Mouse (Mus musculus) cerebellum, adult 9-10 months (tissue): ENCODE data around the gene Cd80.

Source experiments
- DNase-seq: peaks from one replicate; pipeline ENCODE4 v3.0.0; 2022

Cd80 gene

DNA sequence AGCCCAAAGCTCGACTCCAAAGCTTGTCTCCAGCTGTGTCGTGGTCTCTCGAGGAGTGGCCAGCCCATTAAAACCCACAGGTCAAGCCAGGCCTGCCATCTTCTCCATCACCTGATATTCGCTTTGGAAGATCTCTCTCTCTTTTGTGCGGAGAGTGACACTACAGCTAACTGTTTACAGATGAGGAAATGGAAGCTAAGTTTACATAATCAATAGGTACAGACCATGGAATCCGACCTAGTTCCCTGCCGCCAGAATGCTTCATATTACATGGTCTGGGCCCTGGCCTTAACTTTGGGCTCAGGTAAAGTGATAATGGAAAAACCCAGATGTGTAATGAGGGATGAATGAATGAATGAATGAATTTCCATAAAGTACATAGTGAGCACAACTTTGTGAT lies 4.7 kb upstream of the Cd80 start:
- no peak for DNase-seq

DNA sequence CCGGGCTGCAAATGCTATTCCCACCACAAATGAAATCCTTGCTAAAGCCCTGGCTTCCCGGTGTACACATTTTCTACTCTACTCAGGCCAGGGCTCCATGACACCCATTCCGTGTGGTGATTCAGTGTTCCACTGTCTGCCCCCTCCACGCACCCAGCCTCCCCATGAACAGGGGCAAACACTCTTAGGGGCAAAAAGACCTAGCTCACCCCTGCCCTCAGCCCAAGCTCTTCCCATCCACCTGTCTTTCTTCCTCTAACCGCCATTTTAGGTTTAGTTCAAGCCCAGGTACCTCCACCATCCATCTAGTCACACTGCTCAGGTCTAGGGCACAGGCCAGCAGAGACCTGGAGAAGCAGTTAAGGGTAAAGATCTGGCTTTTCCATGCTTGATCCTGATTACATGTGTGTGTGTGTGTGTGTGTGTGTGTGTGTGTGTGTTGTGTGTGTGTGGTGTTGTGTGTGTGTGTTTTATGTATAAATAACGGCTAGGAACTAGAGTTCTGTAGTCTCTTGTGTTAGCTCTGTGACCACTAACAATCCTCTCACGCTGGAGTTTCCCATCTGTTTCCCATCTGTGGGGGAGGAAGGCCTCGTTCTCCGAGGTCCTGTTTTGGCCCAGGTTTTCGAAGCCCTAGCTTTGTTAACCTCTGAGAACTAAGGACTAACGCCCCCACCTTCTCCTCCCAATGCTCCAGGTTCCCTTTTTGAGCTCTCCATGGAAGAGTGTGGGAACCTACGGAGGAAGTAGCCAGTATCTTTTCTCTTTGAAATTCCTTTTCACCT lies 3.7 kb upstream of the Cd80 start:
- no peak for DNase-seq

DNA sequence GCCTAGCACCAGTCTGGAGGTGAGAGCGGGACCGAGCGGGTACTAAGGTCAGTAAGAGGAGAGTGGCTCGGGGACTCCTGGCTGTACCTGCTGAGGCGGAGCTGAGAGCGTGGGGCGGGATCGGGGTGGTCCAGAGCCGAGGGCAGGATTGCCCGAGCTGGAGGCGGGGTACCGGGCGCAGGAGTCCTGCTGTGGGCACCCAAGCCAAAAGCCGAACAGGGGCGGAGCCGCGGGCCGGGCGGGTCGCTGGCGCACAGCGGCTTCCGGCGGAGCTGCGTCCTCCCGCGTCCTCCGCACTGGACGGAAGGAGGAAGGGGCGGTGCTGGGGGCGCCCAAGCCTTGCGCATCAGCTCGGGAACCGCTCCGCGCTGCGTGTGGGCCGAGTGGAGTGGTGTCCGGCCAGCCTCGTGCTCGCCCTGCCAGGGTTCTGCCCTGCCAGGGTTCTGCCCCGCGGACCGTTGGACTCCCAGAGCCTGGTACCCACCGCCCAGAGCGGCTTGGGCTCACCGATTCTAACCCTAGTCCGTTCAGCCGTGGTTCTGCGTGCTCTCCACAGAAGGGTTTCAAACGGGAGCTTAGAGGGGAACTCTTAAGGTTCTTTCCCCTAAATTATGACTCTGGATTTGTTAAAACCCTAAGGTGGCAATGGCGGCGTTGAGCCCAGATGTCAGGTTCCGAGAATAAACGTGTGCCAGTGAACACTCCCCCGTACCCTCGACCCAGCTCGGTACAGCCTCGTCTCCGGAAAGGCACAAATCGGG lies 2.7 kb upstream of the Cd80 start, which contains the start of gene Adprh:
Adprh (minus strand) TSS at position 262 of the 761 bp plus-strand sequence.
- DNase-seq, result peak; percentile 88

DNA sequence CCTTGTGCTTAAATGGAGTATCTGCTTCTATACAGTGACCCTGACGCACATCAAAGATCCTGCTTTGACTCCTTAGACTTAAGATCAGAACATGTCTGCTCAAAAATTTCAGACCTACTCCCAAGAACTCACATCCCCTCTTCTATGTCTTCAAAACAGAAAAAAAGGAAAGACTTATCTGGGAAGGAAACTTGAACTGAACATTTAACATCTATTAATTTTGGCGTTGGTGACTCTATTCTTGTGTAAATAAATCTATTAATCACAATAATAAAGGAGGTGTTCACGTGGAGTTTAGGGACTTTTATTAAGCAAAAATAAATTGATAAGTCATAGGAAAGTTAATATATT lies 2.2 kb upstream of the Cd80 start:
- no peak for DNase-seq

DNA sequence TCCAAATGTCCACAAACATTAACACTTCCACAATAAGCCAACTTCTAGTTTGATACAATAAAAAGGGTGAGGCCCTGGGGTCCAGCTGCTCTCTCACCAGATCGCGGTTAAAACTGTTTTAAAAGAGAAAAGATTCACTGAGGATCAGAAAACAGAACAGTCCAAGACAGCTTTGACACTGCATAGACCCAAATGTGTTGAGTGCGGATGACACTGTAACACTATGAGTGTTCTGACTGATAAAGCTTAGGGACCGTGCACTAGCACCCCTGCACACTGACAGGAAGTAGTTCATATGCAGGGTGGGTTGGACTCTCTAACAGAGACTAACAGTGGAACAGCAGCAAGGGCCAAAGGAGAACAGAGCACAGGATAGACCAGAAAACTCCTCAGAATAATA lies 1.4 kb upstream of the Cd80 start:
- DNase-seq, result no peak

DNA sequence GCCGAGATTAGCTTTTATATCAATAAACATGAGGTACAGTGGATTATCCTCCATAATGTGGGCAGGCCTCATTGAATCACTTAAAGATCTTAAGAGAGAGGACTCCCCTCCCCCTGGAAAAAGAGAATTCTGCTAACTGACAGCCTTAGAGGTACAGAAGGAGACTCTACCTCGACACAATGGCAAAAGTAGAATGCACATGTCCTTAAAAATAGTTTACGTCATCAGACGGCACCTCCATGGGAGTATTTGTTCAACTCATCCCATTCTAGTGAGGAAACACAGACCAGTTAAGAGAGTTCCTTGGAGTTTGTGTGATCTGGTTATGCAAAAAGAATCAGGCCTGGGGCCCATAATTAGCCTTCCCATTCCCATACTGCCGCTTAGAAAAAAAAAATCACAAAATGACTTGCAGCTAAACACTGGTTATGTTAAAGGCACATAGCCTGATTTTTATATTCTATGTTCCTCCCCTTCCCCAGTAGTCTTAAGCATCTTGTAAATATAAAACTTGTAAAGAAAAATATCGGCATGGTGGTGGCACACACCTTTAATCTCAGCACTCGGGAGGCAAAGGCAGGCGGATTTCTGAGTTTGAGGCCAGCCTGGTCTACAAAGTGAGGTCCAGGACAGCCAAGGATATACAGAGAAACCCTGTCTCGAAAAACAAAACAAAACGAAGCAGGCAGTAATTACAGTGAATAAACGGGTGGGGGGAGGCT lies 667 bp upstream of the Cd80 start:
- no peak for DNase-seq

DNA sequence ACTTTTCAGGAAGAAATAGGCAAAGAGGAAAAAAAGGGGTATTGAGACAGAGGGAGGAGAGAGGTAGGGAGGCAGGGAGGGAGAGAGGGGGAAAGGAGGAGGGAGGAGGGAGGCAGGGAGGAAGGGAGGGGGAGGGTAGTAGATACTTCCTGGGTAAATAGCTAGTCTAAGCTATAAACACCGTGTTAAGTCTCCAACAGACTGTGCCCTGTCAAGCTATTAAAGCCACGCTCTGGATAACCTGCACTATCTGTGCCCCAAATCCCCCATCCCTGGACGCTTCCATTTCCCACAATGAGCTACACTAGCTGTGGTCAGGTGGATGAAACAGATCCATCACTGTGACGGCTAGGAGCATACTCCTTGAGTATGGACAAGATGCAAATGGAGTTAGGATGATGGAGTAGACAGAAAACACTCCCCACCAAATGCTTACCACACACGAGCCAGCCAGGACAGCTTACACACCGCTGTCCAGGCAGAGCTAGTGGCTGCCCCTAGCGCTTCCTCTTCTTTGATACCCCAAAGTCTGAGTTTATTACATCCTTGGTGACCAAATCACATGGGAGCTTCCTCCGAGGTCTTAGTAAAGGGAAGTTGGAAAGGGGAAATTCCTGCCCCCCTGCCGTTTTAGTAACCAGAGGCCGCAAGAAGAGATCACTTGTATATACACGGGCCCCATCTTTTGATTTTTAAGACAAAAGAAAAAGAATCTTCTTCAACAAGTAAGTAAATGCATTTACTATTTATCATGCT lies 1.6 kb downstream of the Cd80 start:
- no peak for DNase-seq

DNA sequence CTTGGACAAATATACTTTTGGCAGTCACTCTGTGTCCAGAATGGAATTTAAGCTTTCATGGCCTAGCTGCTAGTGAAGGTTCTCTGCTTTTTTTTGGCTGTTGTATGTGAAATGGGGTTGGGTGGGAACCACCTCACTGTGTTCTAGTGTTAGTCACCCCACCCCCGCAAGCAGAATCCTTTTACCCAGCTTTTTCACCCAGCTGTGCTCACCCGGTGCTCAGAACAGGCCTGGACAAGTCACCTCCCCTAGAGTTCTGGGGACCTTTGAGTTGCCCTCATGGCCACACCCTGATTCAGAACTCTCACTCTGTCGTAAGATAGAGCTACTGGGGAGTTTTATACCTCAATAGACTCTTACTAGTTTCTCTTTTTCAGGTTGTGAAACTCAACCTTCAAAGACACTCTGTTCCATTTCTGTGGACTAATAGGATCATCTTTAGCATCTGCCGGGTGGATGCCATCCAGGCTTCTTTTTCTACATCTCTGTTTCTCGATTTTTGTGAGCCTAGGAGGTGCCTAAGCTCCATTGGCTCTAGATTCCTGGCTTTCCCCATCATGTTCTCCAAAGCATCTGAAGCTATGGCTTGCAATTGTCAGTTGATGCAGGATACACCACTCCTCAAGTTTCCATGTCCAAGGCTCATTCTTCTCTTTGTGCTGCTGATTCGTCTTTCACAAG lies 3.4 kb downstream of the Cd80 start:
- no peak for DNase-seq

DNA sequence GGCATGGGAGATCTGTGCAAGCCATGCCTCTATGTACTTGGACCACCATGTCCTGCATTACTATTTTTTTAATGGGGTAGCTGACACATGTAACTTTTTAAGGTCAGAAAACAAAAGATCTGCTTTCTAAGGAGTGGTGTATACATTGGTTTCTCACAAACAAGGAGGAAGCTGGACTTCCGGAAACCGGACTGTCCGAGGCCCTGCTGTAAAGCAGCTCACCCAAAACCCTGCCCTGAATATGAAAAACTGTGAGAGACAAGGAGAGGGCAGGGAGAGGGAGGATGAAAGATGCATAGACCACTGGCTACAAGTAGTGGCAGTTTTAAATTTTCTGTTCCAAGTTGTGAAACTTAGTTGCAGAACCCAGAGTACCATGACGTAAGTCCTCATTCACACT lies 4.6 kb downstream of the Cd80 start:
- no peak for DNase-seq

DNA sequence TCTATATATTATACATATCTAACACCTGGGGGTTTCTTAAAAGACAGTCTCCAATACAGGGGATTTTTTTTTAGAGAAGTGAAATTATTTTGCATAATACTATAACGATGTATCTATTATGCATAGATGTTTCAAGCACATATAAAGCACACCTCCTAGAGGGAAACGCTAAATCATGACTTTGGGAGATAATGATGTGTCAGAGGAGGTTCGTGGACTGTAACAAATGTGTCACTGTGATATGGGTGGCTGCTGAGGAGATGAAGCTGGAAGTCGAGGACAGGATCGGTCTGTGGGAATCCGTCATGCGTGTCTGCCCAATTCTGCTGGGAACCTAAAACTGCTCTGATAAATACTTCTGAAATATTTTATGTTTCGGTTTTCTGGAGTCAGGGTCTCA lies 6.4 kb downstream of the Cd80 start:
- DNase-seq, result no peak

DNA sequence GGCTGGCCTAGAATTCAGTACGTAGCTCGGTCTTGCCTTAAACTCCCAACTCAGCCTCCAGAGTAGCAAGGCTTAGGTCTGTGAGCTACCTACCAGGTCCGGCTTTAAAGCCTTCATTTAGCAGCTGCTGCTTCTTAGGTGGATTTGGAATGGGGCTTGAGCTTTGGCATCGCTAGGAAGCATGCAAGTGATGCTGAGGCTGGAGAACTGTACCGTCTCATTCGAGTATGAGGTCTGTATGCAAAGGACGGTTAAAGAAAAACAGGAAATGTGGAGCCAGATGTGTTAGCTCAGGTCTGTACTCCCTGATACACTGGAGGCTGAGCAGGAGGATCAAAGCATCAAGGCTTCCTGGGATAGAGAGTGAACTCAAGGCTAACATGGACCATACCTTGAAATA lies 6.8 kb downstream of the Cd80 start:
- DNase-seq, result no peak

DNA sequence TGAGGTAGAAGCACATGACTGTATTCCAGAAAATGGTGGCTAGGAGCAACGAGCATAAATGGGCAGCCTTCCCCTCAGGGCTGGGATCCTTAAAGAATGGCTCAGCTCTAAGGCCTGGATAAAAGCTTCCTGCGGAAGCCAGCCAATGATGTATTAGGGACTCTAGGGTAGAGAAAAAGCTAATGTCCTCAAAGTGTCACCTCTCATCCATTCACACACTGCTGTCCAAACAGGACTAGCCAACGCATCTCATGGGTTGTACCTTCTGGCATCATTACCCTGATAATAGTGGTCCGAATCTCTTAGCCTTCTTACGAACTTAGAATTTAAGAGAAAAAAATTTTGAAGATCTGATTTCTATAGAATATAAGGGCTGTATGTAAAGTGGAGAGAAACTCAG lies 7.9 kb downstream of the Cd80 start:
- no peak for DNase-seq

DNA sequence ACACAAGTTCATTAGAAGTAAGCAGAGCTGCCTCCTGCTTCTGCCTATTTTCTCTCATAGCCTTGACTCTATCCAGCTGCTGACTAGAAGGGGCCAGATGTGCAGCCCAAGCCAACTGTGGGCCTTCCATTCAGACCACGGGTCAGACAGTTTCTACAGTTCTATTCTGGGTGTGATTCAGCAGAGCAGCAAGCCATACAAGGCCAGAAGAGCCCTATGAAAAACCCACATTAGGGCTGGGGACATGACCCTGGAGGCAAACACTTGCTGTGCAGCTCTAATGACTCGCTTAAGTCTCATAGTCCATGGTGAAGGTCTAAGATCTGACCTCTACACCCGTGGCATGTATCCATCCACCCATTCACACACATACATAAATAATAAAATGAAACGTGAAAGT lies 10.7 kb downstream of the Cd80 start:
- DNase-seq, result no peak

DNA sequence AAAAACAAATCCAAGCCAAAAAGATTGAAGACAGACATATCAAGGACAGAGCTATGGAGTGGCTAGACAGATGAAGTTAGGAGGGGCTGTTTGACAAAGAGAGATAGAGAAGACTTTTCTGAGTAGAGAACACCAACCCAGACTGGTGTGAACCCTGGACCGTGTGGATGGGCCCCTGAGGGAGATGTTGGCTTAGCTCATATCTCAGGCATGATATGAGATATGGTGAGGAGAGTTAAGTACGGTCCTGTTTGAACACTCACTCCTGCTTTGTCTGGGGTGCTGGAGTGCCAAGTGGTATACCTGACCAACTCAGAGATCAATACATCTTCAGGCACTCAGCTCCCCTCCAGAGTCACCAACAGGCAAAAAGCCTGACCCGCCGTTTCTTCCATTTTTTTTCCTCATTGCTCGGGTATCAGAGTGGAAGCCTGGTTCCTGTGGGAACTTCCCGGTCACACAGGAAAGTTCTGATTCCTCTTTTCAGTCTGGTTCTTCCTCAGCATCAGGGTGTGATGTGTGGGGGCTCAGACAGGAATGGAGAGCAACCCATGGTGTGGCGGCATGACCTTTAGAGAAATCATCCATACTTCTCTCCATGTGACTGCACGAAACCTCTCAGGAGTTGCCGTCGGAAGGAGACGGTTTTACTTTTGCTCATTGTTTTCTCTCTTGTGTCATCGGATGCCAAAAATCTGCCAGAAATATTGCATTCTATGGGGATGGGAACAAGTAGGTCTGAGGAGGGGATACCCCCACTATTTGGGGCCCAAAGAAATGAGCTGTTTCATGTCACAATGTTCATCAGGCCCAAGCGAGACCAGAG lies 11.9 kb downstream of the Cd80 start:
- no peak for DNase-seq

DNA sequence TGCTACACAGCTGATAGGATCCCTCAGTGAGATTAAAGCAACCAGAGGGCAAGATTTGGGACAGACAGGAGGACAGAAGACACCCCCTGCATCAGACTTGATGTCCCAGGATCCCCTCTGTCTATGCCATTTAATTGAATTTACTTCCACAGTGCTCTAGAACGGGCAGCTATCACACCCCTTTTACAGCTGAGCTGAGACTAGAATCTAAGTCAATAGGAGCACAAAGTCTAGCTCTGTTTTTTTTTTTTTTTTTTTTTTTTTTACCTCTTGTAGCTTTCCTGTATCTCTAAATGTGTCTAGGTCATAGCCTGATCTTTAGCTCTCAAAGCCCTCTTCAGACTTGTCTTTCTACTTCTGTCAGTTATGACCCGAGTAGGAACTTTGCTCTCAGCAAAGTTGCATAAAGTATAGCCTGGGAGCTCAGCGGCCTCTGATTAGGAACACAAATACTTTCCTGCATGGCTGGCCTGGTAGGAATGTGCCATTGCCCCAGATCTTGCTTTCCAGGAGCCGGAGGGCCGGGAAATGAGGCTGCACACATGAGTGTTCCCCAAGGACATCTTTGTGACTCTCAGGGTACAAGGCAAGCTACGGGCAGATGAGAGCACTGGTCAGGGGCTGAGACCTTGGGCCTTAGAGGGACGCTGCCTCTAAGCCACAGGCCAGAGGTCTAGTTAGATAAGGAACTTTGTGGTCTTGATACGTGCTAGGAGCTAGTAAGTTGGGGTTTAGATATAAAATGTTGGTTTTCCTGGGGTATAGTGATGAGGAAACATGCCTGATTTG lies 12.8 kb downstream of the Cd80 start:
- DNase-seq, result no peak

DNA sequence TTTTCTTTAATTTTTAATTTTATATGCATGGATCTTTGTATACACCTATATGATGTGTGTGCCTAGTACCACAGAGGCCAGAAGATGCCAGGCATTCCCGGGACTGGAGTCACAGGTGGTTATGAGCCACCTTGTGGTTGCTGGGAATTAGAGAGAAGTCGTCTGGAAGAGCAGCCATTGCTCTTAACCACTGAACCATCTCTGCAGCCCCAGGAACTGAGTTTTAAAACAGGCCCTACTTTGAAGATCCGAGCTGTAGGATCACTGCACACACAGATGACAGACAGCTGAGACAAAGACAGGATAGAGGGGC lies 13.3 kb downstream of the Cd80 start:
- no peak for DNase-seq

DNA sequence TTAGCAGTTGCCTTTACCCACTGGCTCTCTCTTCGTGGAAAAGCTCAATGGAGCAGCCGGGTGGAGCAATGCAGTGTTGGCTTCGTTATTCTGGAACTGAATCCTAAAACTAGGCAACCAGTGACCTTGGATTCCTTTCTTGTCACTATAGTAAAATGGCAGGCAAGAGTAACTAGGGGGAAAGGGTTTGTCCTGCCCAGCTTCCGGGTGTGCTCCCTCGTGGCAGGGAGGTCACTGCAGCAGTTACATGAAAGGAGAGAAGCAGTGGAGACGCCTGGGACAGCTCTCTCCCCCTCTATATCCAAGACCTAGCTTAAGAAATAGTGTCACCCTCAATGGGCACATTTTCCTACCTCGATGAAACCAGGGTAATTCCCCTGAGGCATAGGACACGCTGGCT lies 14.1 kb downstream of the Cd80 start:
- no peak for DNase-seq

DNA sequence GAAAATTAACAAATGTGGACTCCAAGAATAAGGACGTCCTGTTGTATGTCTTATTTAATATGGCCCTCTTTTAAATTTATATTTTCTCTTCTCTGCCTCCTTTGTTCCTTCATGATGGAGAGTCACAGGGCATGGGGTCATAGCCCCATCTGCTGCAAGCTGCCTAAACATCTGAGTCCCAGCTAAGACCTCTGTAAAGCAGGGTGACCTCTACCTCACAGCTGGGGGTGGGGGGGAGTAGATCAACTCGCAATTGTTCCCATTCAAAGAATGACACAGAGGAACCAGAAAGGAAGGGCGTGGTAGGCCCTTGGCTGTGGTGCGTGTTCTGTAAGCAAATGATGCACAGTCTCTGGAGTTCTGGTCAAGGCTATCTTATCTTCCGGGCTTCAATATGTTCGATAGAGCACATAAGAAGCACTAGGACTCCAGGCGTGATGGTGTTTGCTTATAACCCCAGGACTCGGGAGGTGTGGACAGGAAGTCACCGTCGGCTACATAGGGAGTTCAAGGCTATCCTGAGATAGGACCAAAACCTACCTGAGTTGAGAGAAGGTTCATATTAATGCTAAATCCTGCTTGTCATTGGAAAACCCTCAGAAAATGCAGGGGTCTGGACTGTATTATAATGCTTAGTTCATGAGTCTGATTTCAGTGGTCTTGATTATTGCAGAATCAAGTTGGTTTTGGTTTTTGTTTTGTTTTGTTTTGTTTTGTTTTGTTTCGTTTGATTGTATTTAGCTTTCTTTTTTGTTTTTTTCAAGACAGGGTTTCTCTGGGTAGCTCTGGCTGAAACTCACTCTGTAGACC lies 16.5 kb downstream of the Cd80 start:
- no peak for DNase-seq

DNA sequence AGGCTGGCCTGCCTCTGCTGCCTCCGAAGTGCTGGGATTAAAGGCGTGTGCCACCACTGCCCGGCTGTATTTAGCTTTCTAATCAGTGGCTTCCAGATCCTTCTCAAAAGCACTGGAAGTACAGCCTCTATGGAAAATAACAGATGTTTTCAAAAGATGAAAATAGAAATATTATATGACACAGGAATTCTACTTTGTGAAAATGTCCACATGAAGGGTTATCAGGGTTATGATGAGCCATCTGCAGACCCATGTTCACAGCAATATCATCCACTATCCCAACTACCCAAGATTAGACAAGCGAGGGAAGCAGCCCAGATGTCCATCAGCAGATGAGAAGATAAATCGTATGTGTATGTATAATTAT lies 17.1 kb downstream of the Cd80 start:
- no peak for DNase-seq

DNA sequence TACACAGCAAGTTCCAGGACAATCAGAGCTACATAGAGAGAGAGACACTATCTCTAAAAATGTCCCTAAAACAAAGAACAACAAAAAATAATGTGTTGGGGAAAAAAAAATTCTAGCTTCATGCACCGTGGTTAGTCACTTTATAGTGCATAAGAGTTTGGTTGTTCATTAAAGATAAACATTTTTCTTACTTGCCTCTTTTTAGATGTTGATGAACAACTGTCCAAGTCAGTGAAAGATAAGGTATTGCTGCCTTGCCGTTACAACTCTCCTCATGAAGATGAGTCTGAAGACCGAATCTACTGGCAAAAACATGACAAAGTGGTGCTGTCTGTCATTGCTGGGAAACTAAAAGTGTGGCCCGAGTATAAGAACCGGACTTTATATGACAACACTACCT lies 18.3 kb downstream of the Cd80 start:
- no peak for DNase-seq
